Mouse (Mus musculus) thymus, adult 2 months (tissue): ENCODE measurements around the gene Tbx5.

Source experiments
- CTCF ChIP-seq: fragments of 200-500 bp; IDR thresholded peaks from 2 replicates; pipeline ENCODE4 v1.5.1; 2012; ENCODE audit warnings: mild to moderate bottlenecking, control low read depth, low read length, moderate library complexity, borderline replicate concordance; ENCODE audit not compliant: control insufficient read depth, poor library complexity, insufficient read depth; ENCODE audit errors: extremely low read depth
- POLR2A ChIP-seq: fragments of 200-500 bp; IDR thresholded peaks from 2 replicates; pipeline ENCODE4 v1.6.1; 2012; ENCODE audit warnings: mild to moderate bottlenecking, low read length, control low read depth, moderate library complexity; ENCODE audit not compliant: control insufficient read depth, poor library complexity, insufficient read depth; ENCODE audit errors: extremely low read depth

GRCm38 (mm10) chr5:119862431-119862830 is 30.0 kb downstream of the Tbx5 start:
- TF ChIP-seq POLR2A (no peak), CTCF (no peak)
